Mouse (Mus musculus): ENCODE data around the gene Treml4.

Treml4 gene

DNA sequence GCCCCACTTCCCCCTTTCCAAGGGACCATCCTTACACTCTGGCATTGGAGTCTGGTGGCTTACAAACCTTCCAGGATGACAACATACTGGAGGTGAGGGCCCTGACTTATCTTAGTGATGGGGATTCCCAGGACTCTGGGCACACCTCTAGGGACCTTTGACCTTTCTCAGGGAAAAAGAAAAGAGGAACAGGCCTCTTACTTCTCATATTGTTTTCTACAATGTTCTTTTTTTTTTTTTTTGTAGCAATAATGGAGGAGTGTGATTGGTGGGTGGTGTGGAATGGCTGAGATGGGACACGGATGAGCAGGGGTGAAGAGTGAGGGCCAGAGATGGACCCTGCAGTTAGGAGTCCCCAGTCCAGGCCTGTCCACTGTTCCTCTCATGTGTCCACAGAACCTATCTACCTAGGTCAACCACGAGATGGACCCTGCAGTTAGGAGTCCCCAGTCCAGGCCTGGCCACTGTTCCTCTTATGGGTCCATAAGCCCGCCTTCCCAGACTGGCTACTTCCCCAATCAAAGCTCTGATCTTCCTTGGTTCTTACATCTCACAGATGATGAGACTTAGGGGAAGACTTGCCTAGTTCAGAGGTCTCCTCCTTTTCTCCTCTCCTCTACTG, at the start of gene Treml4:
Gene Treml4, plus strand, starts transcription at position 555 of the 622 bp plus-strand sequence.
- DNase-seq (ENCODE audit: low read depth), result no peak

DNA sequence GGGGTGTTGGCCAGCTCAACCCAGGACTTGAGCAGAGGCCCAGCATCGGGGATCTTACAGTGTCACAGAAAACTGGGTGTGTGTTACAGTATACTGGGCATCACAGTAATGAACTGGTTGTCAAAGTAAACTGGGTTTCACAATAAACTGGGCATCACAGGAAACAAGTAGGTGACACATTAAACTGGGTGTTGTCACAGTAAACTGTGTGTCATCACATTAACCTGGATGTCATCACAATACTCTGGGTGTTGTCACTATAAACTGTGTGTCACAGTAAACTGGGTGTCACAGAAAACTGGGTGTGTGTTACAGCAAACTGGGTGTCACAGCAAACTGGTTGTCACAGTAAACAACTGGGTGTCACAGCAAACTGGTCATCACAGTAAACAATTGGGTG, 48.7 kb upstream of the Treml4 start:
- DNase-seq (ENCODE audit: low read depth), result no peak

DNA sequence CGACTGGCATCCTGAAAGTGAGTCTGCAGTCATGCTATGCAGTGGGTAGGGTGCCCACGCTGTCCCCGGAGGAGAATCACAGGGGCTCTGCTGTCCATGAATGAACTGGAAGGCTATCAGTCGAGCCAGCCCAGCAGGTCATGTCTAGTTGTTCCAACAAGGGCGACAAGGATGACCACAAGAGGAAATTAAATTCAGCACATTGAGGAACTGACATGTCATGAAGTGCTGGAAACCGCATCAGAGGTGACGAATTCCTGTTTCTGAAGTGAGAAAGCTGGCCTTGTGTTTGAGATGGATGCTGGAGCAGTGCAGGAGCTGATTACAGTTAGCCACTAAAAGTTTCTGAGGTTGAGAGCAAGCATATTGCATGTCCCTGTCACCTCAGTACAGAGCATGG, 33.4 kb upstream of the Treml4 start:
- no peak for DNase-seq (ENCODE audit: low read depth)

DNA sequence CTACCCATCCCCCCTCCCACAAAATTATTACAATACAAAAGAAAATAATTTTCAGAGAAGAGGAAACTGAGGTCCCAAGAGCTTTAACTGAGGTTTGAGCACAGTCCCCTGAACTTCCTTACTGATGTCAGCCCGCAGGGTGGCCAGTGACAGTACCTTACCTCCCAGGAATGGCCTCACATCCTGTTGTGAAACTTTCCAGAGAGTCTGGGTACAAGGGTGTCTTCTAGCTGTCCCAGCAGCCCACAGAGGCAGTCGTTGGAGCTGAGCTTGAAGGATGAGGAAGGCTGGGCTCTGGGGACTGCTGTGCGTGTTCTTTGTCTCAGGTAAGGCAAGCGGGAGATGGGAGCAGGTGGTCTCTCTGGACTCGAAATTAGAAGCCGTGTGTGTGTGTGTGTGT, 31.6 kb upstream of the Treml4 start, which contains the start of gene Trem1:
Gene Trem1, plus strand, starts transcription at position 251 of the 400 bp plus-strand sequence.
- no peak for DNase-seq (ENCODE audit: low read depth)

DNA sequence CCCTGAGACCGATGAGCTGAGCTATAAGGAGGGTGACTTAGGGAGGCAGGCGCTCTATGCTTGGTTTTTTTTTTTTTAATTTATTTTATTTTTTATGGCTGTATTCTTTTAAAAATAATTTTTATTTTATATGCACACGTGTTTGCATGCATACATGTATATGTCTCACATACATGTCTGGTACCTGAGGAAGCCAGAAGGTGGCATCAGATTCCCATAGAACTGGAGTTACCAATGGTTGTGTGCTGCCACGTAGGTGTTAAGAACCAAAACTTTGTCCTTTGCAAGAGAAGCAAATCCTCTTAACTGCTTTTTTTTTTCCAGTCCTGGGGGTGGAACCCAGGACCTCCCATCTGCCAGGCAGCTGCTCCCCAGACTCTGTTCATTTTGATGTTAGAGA, 30.3 kb upstream of the Treml4 start:
- no peak for DNase-seq (ENCODE audit: low read depth)

DNA sequence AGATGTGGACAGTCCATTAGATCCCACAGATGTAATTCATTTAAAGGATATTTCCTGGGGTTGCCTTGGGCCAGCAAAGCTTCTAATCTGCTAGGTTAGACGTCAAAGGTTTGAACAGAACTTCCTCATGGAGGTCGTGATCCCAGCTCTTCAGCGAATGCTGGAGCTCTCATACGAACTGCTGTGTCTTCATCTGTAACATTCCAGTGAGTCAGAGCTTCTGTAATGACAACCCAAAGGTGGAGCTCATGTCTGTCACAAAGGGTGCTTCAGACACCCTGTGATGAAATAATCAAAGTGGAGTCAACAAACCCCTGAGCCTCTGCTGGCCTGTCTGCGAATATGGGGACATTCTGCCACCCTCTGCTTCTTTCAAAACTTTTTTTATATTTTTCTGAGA, 29.5 kb upstream of the Treml4 start:
- DNase-seq (ENCODE audit: low read depth), result no peak

DNA sequence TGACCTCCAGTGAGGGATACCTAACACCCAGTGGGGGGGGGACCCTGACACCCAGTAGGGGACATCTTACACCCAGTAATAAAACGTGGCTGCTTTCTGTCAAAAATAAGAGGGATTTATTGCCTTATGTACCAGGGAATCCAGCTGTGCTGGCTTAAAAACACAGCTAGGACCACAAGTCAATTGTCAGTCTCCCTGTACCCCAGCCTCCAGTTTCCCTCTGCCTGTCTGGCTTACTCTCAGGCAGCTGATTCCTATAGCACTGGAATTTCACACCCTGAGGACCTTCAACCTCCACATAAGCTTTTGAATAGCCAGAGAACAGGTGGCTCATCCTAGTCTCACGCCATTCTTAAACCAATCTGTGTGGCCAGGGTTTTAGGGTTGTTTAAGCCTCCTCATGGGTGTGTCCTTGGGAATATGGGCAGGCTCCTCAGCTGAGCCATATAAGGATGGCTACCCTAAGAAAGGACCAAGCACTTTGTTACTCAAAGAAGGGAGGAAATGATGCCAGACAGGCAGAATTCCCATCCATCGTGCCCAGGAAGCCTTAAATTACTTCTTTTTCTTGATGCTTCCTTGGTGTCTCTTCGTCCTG, 28.2 kb upstream of the Treml4 start:
- DNase-seq (ENCODE audit: low read depth), result no peak

DNA sequence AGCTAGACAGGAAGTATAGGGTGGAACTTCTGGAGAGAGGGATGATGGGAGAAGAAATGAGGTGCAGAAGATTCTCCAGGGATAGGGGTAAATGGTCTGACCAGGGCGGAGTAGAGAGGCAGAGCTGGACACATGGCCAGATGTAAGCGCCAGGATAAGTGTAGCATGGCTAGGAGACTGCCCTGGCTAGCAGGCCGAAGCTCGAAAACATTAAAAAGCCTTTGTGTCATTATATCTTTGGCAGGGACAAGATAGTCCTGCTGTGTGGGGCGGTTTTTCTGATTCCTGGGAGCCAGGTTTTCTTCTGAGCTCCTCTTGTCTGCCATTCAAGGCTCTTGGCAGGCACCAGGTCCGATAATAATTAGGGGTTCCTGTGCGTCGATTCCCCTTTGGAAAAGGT, 26.5 kb upstream of the Treml4 start:
- no peak for DNase-seq (ENCODE audit: low read depth)

DNA sequence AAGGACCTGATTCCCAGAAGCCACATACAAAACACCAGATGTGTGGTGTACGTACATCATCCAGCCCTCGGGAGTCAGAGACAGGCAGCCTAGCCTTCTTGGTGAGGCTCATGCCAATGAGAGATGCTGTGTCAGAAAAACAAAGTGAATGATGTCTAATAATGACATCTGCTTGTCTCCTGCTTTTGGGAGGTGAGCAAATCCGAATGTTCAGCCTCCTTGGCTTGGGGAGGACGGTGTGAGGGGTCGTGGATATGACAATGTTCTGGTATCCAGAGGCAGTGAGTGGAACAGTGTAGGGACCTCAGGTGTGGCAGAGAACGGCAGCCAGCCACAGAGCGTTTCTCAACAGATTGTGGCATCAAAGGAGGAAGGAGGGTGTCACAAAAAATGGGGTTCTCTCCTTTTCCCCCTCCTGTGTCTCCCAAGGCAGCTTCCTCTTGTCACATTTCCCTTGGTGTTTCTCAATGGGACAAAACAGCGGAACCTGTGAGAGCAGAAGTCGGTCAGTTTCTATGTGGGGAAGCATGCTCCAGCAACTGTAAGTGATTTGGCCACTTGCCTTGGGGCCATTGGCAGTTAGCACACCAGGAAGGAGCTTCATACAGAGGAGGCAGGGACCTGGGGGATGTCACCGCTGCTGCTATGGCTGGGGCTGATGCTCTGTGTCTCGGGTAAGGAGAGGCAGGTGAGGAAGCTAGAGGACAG, 16.7 kb upstream of the Treml4 start, which contains the start of gene Trem3:
Gene Trem3, plus strand, starts transcription at position 557 of the 708 bp plus-strand sequence.
- DNase-seq (ENCODE audit: low read depth), result no peak

DNA sequence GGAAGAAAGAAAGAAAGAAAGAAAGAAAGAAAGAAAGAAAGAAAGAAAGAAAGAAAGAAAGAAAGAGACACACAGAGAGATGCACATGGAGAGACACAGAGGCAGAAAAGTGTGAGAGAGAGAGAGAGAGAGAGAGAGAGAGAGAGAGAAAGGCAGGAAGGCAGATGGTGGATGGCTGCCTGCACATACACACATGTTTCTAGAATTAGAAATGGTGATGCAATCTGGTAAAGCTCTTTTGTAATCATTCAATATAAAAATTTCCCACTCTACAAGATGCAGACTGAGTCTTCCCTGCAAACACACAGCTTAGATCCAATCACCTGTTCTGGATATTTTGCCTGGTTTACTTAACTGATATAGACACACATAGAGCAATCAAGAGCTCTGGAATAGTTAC, 15.1 kb upstream of the Treml4 start:
- DNase-seq (ENCODE audit: low read depth), result no peak

DNA sequence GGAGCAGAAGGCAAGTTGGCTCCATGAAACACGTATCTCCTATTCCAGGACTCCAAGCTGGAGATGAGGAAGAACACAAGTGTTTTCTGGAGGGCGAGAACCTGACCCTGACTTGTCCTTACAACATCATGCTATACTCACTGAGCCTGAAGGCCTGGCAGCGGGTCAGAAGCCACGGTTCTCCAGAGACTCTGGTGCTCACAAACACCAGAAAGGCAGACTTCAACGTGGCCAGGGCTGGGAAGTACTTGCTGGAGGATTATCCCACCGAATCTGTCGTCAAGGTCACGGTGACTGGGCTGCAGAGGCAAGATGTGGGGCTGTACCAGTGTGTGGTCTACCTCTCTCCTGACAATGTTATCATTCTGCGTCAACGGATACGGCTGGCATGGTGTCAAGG, 14.6 kb upstream of the Treml4 start:
- DNase-seq (ENCODE audit: low read depth), result no peak

DNA sequence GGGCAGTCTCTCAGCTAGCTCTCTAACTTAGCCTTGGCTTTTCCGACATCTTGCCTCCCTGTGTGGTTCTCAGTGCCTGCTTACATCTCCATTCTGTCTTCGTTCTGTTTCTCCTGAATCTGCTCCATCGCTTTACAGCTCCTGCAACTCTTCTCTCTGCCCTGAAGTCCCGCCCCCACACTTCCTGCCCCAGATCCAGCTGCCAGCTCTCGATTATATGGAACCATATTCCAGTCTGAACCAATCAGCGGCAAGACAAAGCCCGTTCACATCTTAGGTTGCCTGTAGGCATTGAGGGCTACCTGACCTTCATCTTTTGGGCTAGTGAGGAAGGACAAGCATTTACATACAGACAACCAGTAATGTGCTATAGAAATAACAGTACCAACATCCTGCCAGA, 13.5 kb upstream of the Treml4 start:
- DNase-seq (ENCODE audit: low read depth), result no peak

DNA sequence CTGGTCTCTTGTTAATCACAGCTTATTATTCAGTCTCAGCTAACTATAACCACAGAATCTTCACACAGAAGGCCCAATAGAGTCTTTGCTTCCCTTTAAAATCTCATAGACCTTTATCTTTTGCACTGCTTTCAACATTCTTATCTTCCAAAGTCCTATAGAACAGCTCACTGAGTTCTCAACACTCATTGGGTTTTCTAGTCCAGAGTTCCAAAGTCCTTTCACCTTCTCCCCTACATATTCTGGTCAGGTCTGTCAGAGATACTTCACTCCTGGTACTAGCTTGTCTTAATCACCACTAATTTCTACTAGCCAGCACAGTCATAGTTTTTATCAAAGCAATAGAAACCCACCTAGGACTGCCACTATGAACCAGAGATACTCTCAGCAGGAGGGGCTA, 7.5 kb upstream of the Treml4 start:
- DNase-seq (ENCODE audit: low read depth), result no peak

DNA sequence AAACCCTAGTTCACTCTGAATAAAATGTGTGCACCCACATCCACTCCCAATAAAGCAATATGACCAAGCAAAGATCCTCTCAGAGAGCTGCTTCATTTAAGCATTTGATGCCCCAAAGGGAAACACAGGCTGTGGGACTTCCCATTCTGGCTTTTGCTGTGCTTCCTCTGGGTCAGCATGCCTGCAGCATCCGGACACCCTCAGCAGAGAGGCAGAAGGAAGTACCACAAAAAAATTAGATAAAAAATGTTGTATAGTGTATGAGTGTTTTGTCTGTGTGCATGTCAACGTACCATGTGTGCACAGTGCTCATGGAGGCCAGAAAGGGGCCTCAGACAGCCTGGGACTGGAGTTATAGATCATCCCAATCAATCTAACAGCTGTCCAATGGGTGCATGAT, 2.2 kb upstream of the Treml4 start:
- DNase-seq (ENCODE audit: low read depth), result no peak

DNA sequence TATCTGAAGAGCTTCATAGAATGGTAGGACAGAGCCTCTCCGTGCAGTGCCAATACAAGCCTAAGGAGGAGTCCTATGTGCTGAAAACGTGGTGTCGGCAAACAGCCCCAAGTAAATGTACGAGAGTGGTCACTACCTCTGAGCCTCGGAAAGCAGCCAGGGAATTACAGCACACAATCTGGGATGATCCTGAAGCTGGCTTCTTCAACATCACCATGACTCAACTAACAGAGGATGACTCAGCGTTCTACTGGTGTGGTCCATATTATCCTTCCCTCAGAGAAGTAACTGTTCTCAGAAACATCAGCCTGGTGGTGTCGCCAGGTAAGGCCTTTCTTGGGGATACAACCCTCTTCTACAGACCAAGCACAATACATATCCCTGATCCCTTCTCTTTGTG, 567 bp downstream of the Treml4 start:
- DNase-seq (ENCODE audit: low read depth), result no peak

DNA sequence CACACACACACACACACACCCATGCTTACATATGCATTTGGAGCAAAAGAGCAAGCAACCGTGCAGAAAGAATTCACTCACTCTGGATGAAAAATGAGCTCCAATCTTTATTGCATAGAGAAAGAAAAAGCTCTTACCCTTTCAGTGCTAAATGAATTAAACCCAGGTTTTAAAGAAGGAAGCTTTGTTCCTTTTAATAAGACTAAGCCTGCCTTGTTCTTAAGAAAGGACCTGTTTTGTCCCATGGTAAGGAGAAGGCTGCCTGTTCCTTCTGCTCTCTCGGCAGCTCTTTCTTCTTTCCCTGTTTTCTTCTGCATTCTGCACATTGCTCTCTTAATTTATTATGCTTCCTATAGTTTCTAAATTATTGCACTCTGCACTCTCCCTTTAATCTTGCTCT, 2.0 kb downstream of the Treml4 start:
- DNase-seq (ENCODE audit: low read depth), result no peak

DNA sequence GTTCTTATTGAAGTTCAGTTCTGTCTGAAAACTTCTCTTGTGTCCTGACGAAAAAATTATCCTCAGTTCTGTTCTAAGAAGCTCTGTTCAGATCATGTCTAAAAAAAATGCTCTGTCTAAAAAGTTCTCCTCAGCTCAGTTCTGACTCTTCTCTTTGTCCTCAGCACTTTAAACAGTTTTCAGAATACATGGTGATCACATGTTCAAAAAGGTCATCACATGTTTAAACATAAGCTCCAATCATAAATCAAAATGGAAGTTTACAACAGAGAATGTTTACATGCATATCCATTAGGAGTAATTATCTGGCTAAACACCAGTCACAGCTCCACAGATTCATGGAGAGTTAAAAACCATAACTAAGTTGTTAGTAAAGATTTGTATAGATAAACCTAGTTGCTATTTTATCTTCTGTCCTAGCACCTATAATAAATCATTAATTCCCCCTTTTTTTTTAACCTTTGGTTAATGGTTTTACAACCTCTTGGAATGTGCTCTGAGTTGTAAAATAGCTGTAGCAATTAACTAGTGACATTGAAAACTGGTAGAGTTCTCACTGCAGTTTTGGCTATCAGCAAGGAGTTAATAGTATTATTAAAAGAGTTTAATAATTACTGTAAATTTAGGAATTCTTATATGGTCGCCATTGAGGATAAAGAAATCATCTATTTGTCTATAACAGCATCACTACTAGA, 2.7 kb downstream of the Treml4 start:
- DNase-seq (ENCODE audit: low read depth), result no peak

DNA sequence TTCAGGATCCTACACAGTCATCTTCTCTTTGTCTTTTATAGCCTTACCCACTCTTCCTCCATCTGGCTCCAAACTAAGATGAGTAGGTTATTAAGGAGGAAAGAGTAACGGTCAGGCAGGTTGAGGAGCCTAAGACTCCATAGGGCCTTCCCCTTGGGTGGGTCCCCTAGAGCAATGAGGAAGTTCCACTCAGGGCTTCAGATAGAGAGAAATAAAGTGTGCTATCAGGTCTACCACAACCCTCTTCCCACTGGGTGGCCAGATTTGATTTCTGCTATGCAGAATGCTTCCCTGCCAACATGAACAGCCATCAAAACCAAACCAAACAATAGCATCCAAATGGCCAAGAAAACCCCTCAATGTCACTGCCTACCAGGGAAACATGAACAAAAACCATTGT, 3.5 kb downstream of the Treml4 start:
- DNase-seq (ENCODE audit: low read depth), result no peak

DNA sequence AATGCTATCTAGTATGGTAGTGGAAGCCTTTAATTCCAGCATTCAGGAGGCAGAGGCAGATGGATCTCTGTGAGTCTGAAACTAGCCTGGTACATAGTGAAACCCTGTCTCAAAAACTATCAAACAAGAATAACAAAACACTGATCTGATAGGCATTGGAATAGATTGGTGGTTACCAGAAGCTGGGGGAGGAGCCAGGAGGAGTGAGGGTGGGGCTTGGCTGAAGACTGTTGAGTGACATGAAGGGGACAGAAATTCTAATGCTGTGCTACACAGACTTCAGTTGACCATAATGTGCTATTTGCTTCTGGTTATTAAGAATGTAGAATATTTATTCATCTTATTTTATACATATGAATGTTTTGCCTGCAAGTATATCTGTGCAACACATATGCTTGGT, 4.2 kb downstream of the Treml4 start:
- DNase-seq (ENCODE audit: low read depth), result no peak

DNA sequence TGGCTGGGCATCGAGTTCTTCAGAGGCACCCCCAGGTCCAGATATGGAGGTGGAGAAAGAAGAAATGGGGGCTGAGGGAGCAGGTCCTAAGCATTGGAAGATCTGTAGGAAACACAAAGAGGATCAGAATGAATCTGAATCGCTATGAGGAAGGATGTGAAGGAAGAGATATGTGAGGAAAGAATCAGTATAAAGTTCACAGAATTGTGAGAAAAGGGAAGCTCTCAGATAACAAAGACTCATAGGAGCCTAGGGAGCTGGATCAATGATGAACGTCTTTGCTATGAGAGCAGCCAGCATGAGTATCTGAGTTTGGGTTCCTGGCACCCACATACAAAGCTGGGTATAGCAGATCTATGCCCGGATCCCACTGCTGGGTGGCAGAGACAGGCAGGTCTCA, 5.7 kb downstream of the Treml4 start:
- no peak for DNase-seq (ENCODE audit: low read depth)

DNA sequence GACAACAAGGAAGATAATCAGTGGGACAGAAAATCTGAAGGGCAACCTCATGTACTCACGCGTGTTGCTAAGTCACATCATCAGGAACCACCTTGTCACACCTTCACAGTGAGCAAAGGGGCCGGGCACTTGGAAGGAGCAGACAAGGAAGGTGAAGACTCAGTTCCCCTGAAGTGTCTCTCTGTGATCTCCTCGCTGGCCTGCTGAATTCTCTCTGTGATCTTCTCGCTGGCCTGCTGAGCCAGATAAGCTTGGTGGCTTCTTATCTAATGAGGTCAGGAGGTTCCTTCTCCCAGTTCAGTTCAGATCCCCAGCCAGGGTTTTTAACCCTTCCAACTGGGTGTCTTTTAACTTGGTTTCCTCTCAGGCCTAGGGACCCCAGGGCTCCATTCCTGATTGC, 8.1 kb downstream of the Treml4 start:
- no peak for DNase-seq (ENCODE audit: low read depth)

DNA sequence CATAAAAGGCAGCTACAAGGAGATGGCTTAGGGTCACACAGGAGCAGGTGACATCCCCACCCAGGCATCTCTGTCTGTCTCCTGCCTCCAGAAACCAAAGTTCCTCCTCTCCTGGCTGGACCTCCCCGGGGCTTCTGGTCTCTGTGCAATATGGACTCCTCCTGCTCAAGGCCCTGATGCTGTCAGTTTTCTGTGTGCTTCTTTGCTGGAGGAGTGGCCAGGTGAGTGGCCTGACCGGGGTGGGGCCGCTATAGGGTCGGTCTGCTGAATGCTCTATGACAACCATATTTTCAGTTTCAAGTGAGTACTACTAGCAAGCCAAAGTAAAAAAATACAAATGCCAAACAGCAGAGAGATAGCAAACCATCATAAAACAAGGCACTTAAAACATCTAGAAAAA, 8.5 kb downstream of the Treml4 start:
- DNase-seq (ENCODE audit: low read depth), result no peak

DNA sequence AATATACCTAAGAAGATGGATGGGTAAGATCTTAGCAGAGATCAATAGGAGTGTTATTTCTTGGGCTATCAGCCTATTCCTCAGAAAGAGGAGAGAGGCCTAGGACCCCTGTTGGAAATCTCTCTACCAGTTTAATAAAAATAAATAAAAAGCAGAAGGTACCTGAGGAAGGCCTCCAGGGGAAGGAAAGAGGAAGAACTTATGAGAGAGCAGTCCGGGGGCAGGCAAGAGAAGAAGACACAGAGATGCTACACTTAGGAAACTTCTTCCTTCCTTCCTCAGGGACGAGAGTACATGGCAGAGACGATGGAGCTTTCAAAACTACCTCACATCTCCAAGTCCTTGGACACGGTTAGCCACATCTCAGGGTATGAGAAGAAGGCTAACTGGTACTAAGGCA, 10.0 kb downstream of the Treml4 start:
- DNase-seq (ENCODE audit: low read depth), result no peak

Measured in induced T-regulatory cell, adult 2 months (primary cell).